Mouse (Mus musculus): ENCODE data around the gene Tas2r139. TPM values are rescaled to one million over a fixed set of nuclear protein-coding genes. Genes with fewer than 3 reads are reported as not detected.
A peak's percentile ranks its signal among the peaks of the same experiment; 100 is the strongest.
"Not testable (repeated sequence)": the region's sequence is repeated elsewhere in the genome, so short reads cannot be mapped to it uniquely, and the experiment has no call there.

The Tas2r139 gene
- not detected for polyA plus RNA-seq (2021)

GRCm38 (mm10) chr6:42140636-42141035 is at the start of gene Tas2r139:
TSS of gene Tas2r139 (plus strand) at chr6:42140936.
- DNase-seq (ENCODE audit: low read depth, low spot score) (no peak), ATAC-seq (no peak)
- POLR2A ChIA-PET, result no interaction called here
- H3K27me3 ChIP-seq, result peaks cover 5% of the 10 kb centered on the region
- CTCF ChIA-PET, result no interaction called here
- TF ChIP-seq CTCF (IDR thresholded peaks at IDR 0.05), result no peak
- in situ Hi-C loops (cut with MboI; ENCODE audit: low pct_unique_long_range_greater_than_20kb), result no loop called here

GRCm38 (mm10) chr6:42151115-42151514 is 10.4 kb downstream of the Tas2r139 start:
- H3K27me3 ChIP-seq; POLR2A ChIA-PET; CTCF ChIA-PET; in situ Hi-C loops (cut with MboI; ENCODE audit: low pct_unique_long_range_greater_than_20kb); ATAC-seq; DNase-seq (ENCODE audit: low read depth, low spot score): not testable (repeated sequence)

- ChIA-PET CTCF (no interaction called here), POLR2A (no interaction called here)
- no peak for TF ChIP-seq CTCF (IDR thresholded peaks at IDR 0.05)
- DNase-seq (ENCODE audit: low read depth, low spot score), result no peak
- peaks cover 12% of the 10 kb centered on the region for H3K27me3 ChIP-seq
- ATAC-seq, result no peak
- in situ Hi-C loops (cut with MboI; ENCODE audit: low pct_unique_long_range_greater_than_20kb), result loop anchor here (10.0 kb wide), 1 partner anchor 418 kb away; no protein-coding TSS in a partner anchor
Observed at GRCm38 (mm10) chr6:42182462-42182861, 41.7 kb downstream of the Tas2r139 start.

DNA sequence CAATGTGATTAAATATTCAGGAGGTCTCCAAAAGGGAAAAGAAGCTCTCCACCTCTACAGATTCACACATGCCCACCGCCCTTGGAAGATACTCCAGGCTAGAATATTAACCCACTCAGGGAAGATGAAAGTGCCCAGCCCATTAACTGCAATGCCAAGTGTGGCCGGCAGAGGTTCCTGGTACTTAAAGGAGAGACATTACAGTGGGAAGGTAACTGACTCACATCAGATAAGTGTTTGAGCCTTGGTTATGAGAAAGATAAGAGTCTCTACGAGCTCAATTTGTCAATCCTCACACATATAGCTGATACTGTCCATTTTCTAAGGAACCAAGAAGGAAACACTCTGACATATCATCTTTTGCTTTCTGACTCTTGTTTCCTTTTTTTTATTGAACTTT is 45.5 kb downstream of the Tas2r139 start:
- DNase-seq (ENCODE audit: low read depth, low spot score) (no peak), ATAC-seq (no peak)
- peak; percentile 46 for TF ChIP-seq CTCF (IDR thresholded peaks at IDR 0.05)
- POLR2A ChIA-PET, result no interaction called here
- H3K27me3 ChIP-seq, result peaks cover 20% of the 10 kb centered on the region
- CTCF ChIA-PET, result no interaction called here
- in situ Hi-C loops (cut with MboI; ENCODE audit: low pct_unique_long_range_greater_than_20kb), result loop anchor here (10.0 kb wide), 1 partner anchor 421 kb away; no protein-coding TSS in a partner anchor

Other genes with a start within 250 kb of the Tas2r139 start
- gene Sval1, start 189.3 kb upstream of the Tas2r139 start, polyA plus RNA-seq (2021), result not detected
- not detected for gene Sval3, start 172.8 kb upstream of the Tas2r139 start, polyA plus RNA-seq (2021)
- gene Sva, start 102.5 kb upstream of the Tas2r139 start, polyA plus RNA-seq (2021), result not detected
- not detected for gene Tas2r144, start 74.4 kb downstream of the Tas2r139 start, polyA plus RNA-seq (2021)
- 52.2 TPM for gene Gstk1, start 105.0 kb downstream of the Tas2r139 start, polyA plus RNA-seq (2021)
- gene Tmem139, start 121.0 kb downstream of the Tas2r139 start, polyA plus RNA-seq (2021), result 0.12 TPM
- 19.8 TPM for gene Casp2, start 124.0 kb downstream of the Tas2r139 start, polyA plus RNA-seq (2021)
- gene Clcn1, start 145.7 kb downstream of the Tas2r139 start, polyA plus RNA-seq (2021), result 0.21 TPM
- 0.89 TPM for gene Fam131b, start 183.7 kb downstream of the Tas2r139 start, polyA plus RNA-seq (2021)
- gene Zyx, start 208.7 kb downstream of the Tas2r139 start, polyA plus RNA-seq (2021), result 336 TPM
- gene Epha1, start 232.3 kb downstream of the Tas2r139 start, polyA plus RNA-seq (2021), result 0.27 TPM